Mouse (Mus musculus): ENCODE results near the gene Gm3404. TPM values are rescaled to one million over a fixed set of nuclear protein-coding genes. Genes with fewer than 3 reads are reported as not detected.

The Gm3404 gene
- polyA plus RNA-seq (2015; fragmentation: Illumina TruSeq; extraction: RNeasy Lipid Tissue Mini Kit (QIAGEN cat#74804); ENCODE audit: low read depth, low replicate concordance), result not detected

DNA sequence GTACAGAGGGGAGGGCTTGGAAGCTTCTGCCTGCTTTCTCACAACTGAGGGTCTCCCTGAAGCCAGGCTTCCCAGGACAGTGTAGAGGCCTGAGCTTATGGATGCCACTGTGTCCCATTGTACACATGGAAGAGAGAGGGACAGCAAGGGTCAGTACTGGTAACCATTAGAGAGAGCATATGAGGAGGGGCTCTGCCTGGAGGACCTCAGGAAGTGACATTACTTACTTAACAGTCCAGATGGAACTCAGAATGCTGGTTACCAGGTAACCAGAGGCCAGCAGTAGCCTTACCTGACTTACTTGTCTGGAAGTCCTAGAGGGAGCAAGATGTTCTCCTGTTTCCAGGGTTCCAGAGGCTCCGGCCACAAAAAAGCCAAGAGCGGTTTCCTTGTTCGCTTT, at the start of gene Gm3404:
TSS of gene Gm3404 (plus strand) at position 301 of the 400 bp plus-strand sequence.

DNA sequence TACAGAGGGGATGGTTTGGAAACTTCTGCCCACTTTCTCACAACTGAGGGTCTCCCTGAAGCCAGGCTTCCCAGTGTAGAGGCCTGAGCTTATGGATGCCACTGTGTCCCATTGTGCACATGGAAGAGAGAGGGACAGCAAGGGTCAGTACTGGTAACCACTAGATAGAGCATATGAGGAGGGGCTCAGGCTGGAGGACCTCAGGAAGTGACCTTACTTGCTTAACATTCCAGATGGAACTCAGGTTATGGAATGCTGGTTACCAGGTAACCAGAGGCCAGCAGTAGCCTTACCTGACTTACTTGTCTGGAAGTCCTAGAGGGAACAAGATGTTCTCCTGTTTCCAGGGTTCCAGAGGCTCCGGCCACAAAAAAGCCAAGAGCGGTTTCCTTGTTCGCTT, 43.9 kb upstream of the Gm3404 start, which contains the start of gene Gm6408:
TSS of gene Gm6408 (plus strand) at position 301 of the 400 bp plus-strand sequence.

DNA sequence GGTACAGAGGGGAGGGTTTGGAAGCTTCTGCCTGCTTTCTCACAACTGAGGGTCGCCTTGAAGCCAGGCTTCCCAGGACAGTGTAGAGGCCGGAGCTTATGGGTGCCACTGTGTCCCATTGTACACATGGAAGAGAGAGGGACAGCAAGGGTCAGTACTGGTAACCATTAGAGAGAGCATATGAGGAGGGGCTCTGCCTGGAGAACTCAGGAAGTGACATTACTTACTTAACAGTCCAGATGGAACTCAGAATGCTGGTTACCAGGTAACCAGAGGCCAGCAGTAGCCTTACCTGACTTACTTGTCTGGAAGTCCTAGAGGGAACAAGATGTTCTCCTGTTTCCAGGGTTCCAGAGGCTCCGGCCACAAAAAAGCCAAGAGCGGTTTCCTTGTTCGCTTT, 34.5 kb upstream of the Gm3404 start, which contains the start of gene Gm6370:
TSS of gene Gm6370 (plus strand) at position 301 of the 400 bp plus-strand sequence.

DNA sequence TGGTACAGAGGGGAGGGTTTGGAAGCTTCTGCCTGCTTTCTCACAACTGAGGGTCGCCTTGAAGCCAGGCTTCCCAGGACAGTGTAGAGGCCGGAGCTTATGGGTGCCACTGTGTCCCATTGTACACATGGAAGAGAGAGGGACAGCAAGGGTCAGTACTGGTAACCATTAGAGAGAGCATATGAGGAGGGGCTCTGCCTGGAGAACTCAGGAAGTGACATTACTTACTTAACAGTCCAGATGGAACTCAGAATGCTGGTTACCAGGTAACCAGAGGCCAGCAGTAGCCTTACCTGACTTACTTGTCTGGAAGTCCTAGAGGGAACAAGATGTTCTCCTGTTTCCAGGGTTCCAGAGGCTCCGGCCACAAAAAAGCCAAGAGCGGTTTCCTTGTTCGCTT, 23.5 kb upstream of the Gm3404 start, which contains the start of gene 4930449I24Rik:
TSS of gene 4930449I24Rik (plus strand) at position 301 of the 400 bp plus-strand sequence.

DNA sequence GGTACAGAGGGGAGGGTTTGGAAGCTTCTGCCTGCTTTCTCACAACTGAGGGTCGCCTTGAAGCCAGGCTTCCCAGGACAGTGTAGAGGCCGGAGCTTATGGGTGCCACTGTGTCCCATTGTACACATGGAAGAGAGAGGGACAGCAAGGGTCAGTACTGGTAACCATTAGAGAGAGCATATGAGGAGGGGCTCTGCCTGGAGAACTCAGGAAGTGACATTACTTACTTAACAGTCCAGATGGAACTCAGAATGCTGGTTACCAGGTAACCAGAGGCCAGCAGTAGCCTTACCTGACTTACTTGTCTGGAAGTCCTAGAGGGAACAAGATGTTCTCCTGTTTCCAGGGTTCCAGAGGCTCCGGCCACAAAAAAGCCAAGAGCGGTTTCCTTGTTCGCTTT, 11.8 kb upstream of the Gm3404 start, which contains the start of gene Gm3402:
TSS of gene Gm3402 (plus strand) at position 301 of the 400 bp plus-strand sequence.

DNA sequence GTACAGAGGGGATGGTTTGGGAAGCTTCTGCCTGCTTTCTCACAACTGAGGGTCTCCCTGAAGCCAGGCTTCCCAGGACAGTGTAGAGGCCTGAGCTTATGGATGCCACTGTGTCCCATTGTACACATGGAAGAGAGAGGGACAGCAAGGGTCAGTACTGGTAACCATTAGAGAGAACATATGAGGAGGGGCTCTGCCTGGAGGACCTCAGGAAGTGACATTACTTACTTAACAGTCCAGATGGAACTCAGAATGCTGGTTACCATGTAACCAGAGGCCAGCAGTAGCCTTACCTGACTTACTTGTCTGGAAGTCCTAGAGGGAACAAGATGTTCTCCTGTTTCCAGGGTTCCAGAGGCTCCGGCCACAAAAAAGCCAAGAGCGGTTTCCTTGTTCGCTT, 11.7 kb downstream of the Gm3404 start, which contains the start of gene Gm3409:
TSS of gene Gm3409 (plus strand) at position 301 of the 400 bp plus-strand sequence.

DNA sequence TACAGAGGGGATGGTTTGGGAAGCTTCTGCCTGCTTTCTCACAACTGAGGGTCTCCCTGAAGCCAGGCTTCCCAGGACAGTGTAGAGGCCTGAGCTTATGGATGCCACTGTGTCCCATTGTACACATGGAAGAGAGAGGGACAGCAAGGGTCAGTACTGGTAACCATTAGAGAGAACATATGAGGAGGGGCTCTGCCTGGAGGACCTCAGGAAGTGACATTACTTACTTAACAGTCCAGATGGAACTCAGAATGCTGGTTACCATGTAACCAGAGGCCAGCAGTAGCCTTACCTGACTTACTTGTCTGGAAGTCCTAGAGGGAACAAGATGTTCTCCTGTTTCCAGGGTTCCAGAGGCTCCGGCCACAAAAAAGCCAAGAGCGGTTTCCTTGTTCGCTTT, 30.2 kb downstream of the Gm3404 start, which contains the start of gene Gm3415:
TSS of gene Gm3415 (plus strand) at position 301 of the 400 bp plus-strand sequence.

Other genes starting within 250 kb of the Gm3404 start
- 58.5 TPM for gene Wasf3, start 140.8 kb upstream of the Gm3404 start, polyA plus RNA-seq (2015; fragmentation: Illumina TruSeq; extraction: RNeasy Lipid Tissue Mini Kit (QIAGEN cat#74804); ENCODE audit: low read depth, low replicate concordance)
- not detected for gene Gm6408, start 43.8 kb upstream of the Gm3404 start, polyA plus RNA-seq (2015; fragmentation: Illumina TruSeq; extraction: RNeasy Lipid Tissue Mini Kit (QIAGEN cat#74804); ENCODE audit: low read depth, low replicate concordance)
- gene Gm6370, start 34.4 kb upstream of the Gm3404 start, polyA plus RNA-seq (2015; fragmentation: Illumina TruSeq; extraction: RNeasy Lipid Tissue Mini Kit (QIAGEN cat#74804); ENCODE audit: low read depth, low replicate concordance), result not detected
- not detected for gene 4930449I24Rik, start 23.4 kb upstream of the Gm3404 start, polyA plus RNA-seq (2015; fragmentation: Illumina TruSeq; extraction: RNeasy Lipid Tissue Mini Kit (QIAGEN cat#74804); ENCODE audit: low read depth, low replicate concordance)
- gene Gm3402, start 11.7 kb upstream of the Gm3404 start, polyA plus RNA-seq (2015; fragmentation: Illumina TruSeq; extraction: RNeasy Lipid Tissue Mini Kit (QIAGEN cat#74804); ENCODE audit: low read depth, low replicate concordance), result not detected
- gene Gm3409, start 11.8 kb downstream of the Gm3404 start, polyA plus RNA-seq (2015; fragmentation: Illumina TruSeq; extraction: RNeasy Lipid Tissue Mini Kit (QIAGEN cat#74804); ENCODE audit: low read depth, low replicate concordance), result not detected
- gene Gm3415, start 30.3 kb downstream of the Gm3404 start, polyA plus RNA-seq (2015; fragmentation: Illumina TruSeq; extraction: RNeasy Lipid Tissue Mini Kit (QIAGEN cat#74804); ENCODE audit: low read depth, low replicate concordance), result not detected
- 20.0 TPM for gene Gpr12, start 59.4 kb downstream of the Gm3404 start, polyA plus RNA-seq (2015; fragmentation: Illumina TruSeq; extraction: RNeasy Lipid Tissue Mini Kit (QIAGEN cat#74804); ENCODE audit: low read depth, low replicate concordance)